Mouse (Mus musculus) kidney, adult 2 months (tissue): ENCODE data around the gene Ern1. TPM values are rescaled to one million over a fixed set of nuclear protein-coding genes. Genes with fewer than 3 reads are reported as not detected.

Experiments used
- DNase-seq: peaks from one replicate; pipeline ENCODE4 v3.0.0; 2021
- H3K27ac ChIP-seq: fragments of 200-500 bp; 2 replicates; pipeline ENCODE4 v1.5.1; 2012; ENCODE audit warnings: low read depth, low read length, control low read depth, inconsistent platforms; ENCODE audit not compliant: insufficient read depth
- H3K27me3 ChIP-seq: fragments of 200-500 bp; replicated peaks from 2 replicates; pipeline ENCODE4 v1.6.1; 2012; ENCODE audit warnings: mild to moderate bottlenecking, moderate library complexity, low read length, inconsistent platforms; ENCODE audit not compliant: control insufficient read depth, insufficient read depth
- H3K36me3 ChIP-seq: fragments of 200-500 bp; 2 replicates; pipeline ENCODE4 v1.6.1; 2012; ENCODE audit warnings: mild to moderate bottlenecking, moderate library complexity, low read length, inconsistent platforms; ENCODE audit not compliant: control insufficient read depth, insufficient read depth
- H3K4me1 ChIP-seq: fragments of 200-500 bp; 2 replicates; pipeline ENCODE4 v1.6.1; 2011; ENCODE audit warnings: low read length; ENCODE audit not compliant: control insufficient read depth, insufficient read depth
- H3K4me3 ChIP-seq: fragments of 200-500 bp; 2 replicates; pipeline ENCODE4 v1.5.1; 2011; ENCODE audit warnings: mild to moderate bottlenecking, low read depth, low read length, control low read depth; ENCODE audit not compliant: insufficient read depth
- CTCF ChIP-seq: fragments of 200-500 bp; conservative IDR thresholded peaks from 2 replicates; pipeline ENCODE4 v1.5.1; 2011; ENCODE audit warnings: low read depth, mild to moderate bottlenecking, control low read depth, low read length, moderate library complexity, mixed read lengths; ENCODE audit not compliant: insufficient read depth, insufficient read length
- POLR2A ChIP-seq: fragments of 200-500 bp; IDR thresholded peaks from one replicate; pipeline ENCODE4 v1.6.1; 2011; ENCODE audit warnings: low read depth, low read length, control low read depth
- WGBS: fragments of 180-500 bp; shearing (Covaris S2); methylation state at CpG from one replicate; pipeline ENCODE4 v1.1.7; 2018; 5-methylcytosine and 5-hydroxymethylcytosine counted together
- polyA plus RNA-seq: library from polyadenylated mRNA; depleted of rRNA; stranded (reverse); fragments of >200 nt; gene quantifications from 2 replicates; pipeline ENCODE4 v1.2.3, GENCODE M21; 2012

Gene Ern1
- polyA plus RNA-seq, 1 experiment, result 12.6 TPM

DNA sequence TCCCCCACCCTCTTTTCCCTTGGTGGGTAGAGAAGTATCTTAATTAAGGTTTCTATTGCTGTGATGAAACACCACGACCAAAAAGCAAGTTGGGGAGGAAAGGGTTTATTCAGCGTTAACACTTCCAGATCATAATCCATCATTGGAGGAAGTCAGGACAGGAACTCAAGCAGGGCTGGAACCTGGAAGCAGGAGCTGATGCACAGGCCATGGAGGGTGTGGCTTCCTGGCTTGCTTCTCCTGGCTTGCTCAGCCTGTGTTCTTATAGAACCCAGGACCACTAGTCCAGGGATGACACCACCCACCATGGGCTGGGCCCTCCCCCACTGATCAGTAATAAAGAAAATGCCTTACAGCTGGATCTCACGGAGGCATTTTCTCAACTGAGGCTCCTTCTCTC lies 96.9 kb downstream of the Ern1 start:
- Histone ChIP-seq H3K36me3 (no peaks in the 10 kb centered on the region), H3K4me1 (no peaks in the 10 kb centered on the region), H3K4me3 (no peak overlapping the region), H3K27me3 (no peaks in the 10 kb centered on the region), H3K27ac (peak overlapping the region; percentile 44)
- 41% methylated on average over 3 of the region's 3 CpGs for WGBS
- DNase-seq, result peak; percentile 47
- TF ChIP-seq CTCF (no peak), POLR2A (no peak)

DNA sequence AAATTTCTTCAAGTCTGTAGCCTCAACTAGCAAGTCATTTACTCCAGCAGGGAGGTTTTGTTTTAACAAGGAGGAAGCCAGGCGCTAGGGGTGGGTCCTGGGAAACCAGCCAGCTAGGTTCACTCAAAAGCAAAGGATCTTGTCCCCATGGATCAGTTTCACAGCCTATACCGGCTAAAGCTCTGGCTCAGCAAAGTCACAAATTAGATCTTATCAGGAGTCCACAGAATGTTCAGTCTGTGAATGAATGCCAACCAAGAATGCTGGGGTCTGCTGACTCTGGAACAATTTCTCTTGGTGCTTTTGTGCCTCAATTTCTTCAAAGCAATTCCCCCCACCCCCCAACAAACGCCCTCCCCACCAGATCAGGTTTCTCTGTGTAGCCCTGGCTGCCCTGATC lies 98.0 kb downstream of the Ern1 start:
- TF ChIP-seq POLR2A (no peak), CTCF (no peak)
- Histone ChIP-seq H3K36me3 (no peaks in the 10 kb centered on the region), H3K27ac (no peak overlapping the region), H3K27me3 (no peaks in the 10 kb centered on the region), H3K4me1 (no peaks in the 10 kb centered on the region), H3K4me3 (no peak overlapping the region)
- DNase-seq, result peak; percentile 44
- 12% methylated on average over 3 of the region's 3 CpGs for WGBS

DNA sequence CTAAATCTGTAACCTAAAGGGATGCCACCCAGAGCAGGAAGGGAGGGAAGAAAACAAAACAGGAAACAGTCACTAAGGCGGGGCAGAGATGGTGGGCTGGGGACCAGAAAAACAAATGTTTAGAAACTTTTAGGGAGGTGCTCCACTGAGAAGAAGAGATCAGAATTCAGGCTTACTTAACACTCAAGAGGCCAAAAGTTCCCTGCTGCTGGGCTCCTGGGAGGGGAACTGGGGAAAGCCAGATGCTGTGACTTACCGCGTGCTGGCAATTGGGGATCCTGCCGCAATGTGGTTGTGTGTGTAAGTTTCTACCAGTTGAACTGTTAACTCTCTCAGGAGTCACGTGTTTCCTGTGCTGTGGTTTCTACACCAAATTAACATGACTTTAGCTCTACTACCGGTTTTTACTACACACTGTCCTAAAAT lies 99.8 kb downstream of the Ern1 start, which contains the start of gene Icam2:
Icam2 (minus strand) TSS at position 285 of the 426 bp plus-strand sequence.
- Histone ChIP-seq H3K4me3 (no peak within 1 kb of the TSS), H3K4me1 (no peaks in the 10 kb centered on the region), H3K36me3 (no peaks in the 10 kb centered on the region), H3K27me3 (no peaks in the 10 kb centered on the region), H3K27ac (peak within 1 kb of the TSS; percentile 59; the same call in 1 of the 2 replicates)
- DNase-seq, result peak; percentile 19
- WGBS, result 64% methylated on average over 6 of the region's 6 CpGs
- TF ChIP-seq CTCF (no peak), POLR2A (no peak)

DNA sequence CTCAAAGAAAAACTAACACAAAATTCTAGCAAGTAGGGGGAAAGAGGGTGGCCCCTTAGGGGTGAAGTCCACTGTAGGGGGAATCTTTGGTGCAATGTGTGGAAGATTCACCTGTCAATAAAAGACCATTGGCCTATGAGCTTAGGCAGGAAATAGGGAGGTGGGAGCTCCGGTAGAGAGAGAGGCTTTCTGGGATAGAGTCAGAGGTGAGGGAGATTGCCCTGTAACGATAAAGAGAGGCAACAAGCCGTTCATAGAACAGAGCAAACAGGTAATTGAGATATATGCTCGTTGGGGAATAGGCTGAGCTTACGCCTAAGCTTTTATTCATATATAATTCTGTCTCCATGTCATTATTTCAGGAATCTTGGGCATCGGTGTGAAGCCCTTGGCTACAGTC lies 100.6 kb downstream of the Ern1 start:
- no peaks in the 10 kb centered on the region for H3K36me3 ChIP-seq
- no peak for DNase-seq
- 64% methylated on average over 6 of the region's 6 CpGs for WGBS
- H3K27ac ChIP-seq, result no peak overlapping the region
- no peak overlapping the region for H3K4me3 ChIP-seq
- H3K27me3 ChIP-seq, result no peaks in the 10 kb centered on the region
- no peaks in the 10 kb centered on the region for H3K4me1 ChIP-seq
- TF ChIP-seq CTCF, result no peak
- TF ChIP-seq POLR2A, result no peak

DNA sequence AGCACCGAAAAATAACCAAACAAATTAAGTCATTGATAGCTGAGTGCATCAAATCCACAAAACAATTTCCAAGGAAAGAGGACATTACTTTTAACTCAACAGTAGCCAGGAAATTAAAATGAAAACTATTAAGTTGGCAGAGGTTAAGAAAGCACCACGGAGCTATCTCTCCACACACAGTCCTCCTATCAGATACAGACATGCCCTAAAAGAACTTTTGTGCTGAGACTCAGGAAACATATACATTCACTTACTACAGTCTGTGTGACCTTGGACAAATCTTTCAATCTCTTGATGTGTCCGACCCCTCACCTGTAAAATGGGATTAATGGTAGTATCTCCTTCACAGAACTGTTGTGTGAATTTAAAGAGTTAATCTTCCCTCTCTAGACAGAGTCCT lies 101.2 kb downstream of the Ern1 start:
- Histone ChIP-seq H3K27me3 (no peaks in the 10 kb centered on the region), H3K36me3 (no peaks in the 10 kb centered on the region), H3K4me3 (no peak overlapping the region), H3K27ac (no peak overlapping the region), H3K4me1 (no peaks in the 10 kb centered on the region)
- WGBS, result 86% methylated on average over 3 of the region's 3 CpGs
- TF ChIP-seq POLR2A, result no peak
- no peak for TF ChIP-seq CTCF
- no peak for DNase-seq

DNA sequence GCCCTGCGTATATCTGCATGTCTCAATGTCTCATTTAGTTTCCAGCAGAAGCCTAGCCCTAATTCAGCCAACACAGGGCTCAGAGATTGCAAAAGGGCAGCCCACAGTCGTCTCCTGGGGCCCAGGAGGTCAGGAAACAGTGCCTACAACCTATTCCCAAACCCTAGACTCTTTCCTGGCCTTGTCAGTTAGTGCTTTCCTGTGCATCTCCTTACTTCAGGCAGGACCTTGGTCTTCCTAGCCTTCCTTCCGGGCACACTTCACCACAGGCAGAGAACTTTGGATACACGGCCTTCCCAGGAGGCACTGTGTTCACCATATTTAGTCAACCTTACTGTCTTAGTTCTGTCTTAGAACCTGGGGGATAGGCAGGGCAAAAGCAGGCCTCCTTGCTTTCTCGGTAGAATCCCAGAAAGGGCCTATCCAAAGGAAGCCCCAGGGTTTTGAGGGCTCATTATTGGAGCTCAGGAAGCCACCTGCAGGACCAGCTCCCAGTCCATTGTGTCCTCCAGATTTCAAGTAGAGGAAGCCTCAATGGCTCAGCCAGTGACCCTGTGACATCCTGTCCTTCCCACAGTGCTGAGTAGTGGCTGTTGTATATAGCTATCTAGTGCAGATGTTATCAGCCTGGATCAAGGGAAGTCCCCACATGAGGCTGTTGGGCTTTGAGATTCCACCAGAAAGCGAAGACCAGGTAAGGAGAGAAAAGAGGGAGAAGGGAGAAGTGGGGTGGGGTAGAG lies 104.4 kb downstream of the Ern1 start:
- peak; percentile 27 for DNase-seq
- WGBS, result 72% methylated on average over 6 of the region's 6 CpGs
- H3K4me1 ChIP-seq, result no peaks in the 10 kb centered on the region
- H3K36me3 ChIP-seq, result no peaks in the 10 kb centered on the region
- peak overlapping the region; percentile 66 for H3K27ac ChIP-seq
- TF ChIP-seq POLR2A, result no peak
- no peak for TF ChIP-seq CTCF
- no peak overlapping the region for H3K4me3 ChIP-seq
- H3K27me3 ChIP-seq, result no peaks in the 10 kb centered on the region

DNA sequence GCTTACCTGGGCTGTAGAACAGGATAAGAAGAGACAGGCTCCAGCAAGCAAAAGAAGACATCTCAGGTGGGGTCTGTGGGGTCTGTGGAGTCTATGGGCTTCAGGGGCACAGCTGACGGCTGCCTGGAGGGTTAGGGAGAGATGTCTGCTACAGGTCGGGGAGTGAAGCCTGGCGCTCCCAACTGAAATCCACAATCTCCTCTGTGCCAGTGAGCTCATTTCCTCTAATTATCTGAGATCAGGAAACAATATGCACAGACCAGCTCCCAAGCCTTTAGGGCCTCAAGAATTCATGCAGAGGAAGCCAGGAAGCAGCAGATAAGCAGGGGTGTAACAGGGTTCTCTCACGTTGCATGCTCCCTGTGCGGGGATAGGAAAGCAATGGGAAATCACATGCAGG lies 105.2 kb downstream of the Ern1 start:
- no peak for TF ChIP-seq CTCF
- TF ChIP-seq POLR2A, result no peak
- H3K27me3 ChIP-seq, result no peaks in the 10 kb centered on the region
- DNase-seq, result peak; percentile 71
- whole genome bisulfite sequencing, result 74% methylated on average over 5 of the region's 5 CpGs
- H3K27ac ChIP-seq, result peak overlapping the region; percentile 54
- H3K4me3 ChIP-seq, result peak overlapping the region; percentile 46
- H3K36me3 ChIP-seq, result no peaks in the 10 kb centered on the region
- H3K4me1 ChIP-seq, result no peaks in the 10 kb centered on the region
